Mouse (Mus musculus) spleen, postnatal 4 days (tissue): ENCODE data around the gene Slc36a1.

ENCODE experiments used
- DNase-seq, 2 experiments: peaks; one replicate each; pipeline ENCODE4 v3.0.0; 2022; ENCODE audit warnings: low spot score in 2 of 2

Gene Slc36a1

GRCm38 (mm10) chr11:55204159-55204596, at the start of gene Slc36a1:
TSS of gene Slc36a1 (plus strand) at chr11:55204350.
- DNase-seq, result peak; percentile 93 to 99

- DNase-seq, result no peak
Measured at GRCm38 (mm10) chr11:55154398-55155069, 49.6 kb upstream of the Slc36a1 start.

- DNase-seq, result peak in 1 of 2 experiments; percentile 50
Measured at GRCm38 (mm10) chr11:55155070-55155421, 49.1 kb upstream of the Slc36a1 start.

- DNase-seq, result peak; percentile 83 to 94
Measured at GRCm38 (mm10) chr11:55158785-55159359, 45.3 kb upstream of the Slc36a1 start.

GRCm38 (mm10) chr11:55162670-55163069, 41.5 kb upstream of the Slc36a1 start:
- peak; percentile 63 to 80 for DNase-seq

- peak; percentile 48 to 76 for DNase-seq
Measured at GRCm38 (mm10) chr11:55164723-55165122, 39.4 kb upstream of the Slc36a1 start.

GRCm38 (mm10) chr11:55165748-55166147, 38.4 kb upstream of the Slc36a1 start:
- no peak for DNase-seq

GRCm38 (mm10) chr11:55168504-55168903, 35.6 kb upstream of the Slc36a1 start:
- no peak for DNase-seq

GRCm38 (mm10) chr11:55168914-55169313, 35.2 kb upstream of the Slc36a1 start:
- DNase-seq, result no peak

- no peak for DNase-seq
Measured at GRCm38 (mm10) chr11:55170501-55170900, 33.6 kb upstream of the Slc36a1 start.

GRCm38 (mm10) chr11:55178830-55179229, 25.3 kb upstream of the Slc36a1 start:
- no peak for DNase-seq

GRCm38 (mm10) chr11:55179856-55180255, 24.3 kb upstream of the Slc36a1 start:
- DNase-seq, result no peak

- DNase-seq, result no peak
Measured at GRCm38 (mm10) chr11:55183124-55183523, 21.0 kb upstream of the Slc36a1 start.

- DNase-seq, result no peak
Measured at GRCm38 (mm10) chr11:55184246-55184645, 19.9 kb upstream of the Slc36a1 start.

- no peak for DNase-seq
Measured at GRCm38 (mm10) chr11:55184733-55185291, 19.3 kb upstream of the Slc36a1 start, which contains the start of gene Slc36a2. TSS of gene Slc36a2 (minus strand) at chr11:55185077.

GRCm38 (mm10) chr11:55187292-55187691, 16.9 kb upstream of the Slc36a1 start:
- DNase-seq, result no peak

- DNase-seq, result no peak
Measured at GRCm38 (mm10) chr11:55187777-55188176, 16.4 kb upstream of the Slc36a1 start.

- DNase-seq, result no peak
Measured at GRCm38 (mm10) chr11:55190216-55190615, 13.9 kb upstream of the Slc36a1 start.

GRCm38 (mm10) chr11:55197086-55197485, 7.1 kb upstream of the Slc36a1 start:
- DNase-seq, result no peak

- DNase-seq, result no peak
Measured at GRCm38 (mm10) chr11:55197740-55198510, 6.2 kb upstream of the Slc36a1 start.

GRCm38 (mm10) chr11:55204602-55205001, 452 bp downstream of the Slc36a1 start:
- DNase-seq, result peak; percentile 17 to 69

- DNase-seq, result no peak
Measured at GRCm38 (mm10) chr11:55208001-55208690, 4.0 kb downstream of the Slc36a1 start.
